Mouse (Mus musculus) urinary bladder, postnatal 4 days (tissue): Measurements from ENCODE around the gene Rpl11.
"Not testable (repeated sequence)": the region's sequence is repeated elsewhere in the genome, so short reads cannot be mapped to it uniquely, and the experiment has no call there.

Experiments
- DNase-seq, 2 experiments: peaks; one replicate each; pipeline ENCODE4 v3.0.0; 2021 to 2022; ENCODE audit warnings: low spot score in 2 of 2

Rpl11 gene

DNA sequence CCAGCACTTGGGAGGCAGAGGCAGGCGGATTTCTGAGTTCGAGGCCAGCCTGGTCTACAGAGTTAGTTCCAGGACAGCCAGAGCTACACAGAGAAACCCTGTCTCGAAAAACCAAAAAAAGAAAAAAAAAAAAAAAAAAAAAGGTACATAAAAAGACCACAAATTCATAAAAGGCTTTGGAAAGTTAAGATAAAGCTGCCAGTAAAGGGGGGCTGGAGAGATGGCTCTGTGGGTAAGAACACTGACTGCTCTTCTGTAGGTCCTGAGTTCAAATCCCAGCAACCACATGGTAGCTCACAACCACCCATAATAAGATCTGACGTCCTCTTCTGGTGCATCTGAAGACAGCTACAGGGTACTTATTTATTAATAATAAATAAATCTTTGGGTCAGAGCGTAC lies 73.0 kb downstream of the Rpl11 start:
- not testable (repeated sequence) for DNase-seq
